Mouse (Mus musculus) retina, postnatal 7 days (tissue): ENCODE measurements around the gene Foxc1.

Experiments used
- DNase-seq: peaks from one replicate; pipeline ENCODE4 v3.0.0-alpha.2; 2012; ENCODE audit warnings: low read depth, low spot score

Foxc1 gene

DNA sequence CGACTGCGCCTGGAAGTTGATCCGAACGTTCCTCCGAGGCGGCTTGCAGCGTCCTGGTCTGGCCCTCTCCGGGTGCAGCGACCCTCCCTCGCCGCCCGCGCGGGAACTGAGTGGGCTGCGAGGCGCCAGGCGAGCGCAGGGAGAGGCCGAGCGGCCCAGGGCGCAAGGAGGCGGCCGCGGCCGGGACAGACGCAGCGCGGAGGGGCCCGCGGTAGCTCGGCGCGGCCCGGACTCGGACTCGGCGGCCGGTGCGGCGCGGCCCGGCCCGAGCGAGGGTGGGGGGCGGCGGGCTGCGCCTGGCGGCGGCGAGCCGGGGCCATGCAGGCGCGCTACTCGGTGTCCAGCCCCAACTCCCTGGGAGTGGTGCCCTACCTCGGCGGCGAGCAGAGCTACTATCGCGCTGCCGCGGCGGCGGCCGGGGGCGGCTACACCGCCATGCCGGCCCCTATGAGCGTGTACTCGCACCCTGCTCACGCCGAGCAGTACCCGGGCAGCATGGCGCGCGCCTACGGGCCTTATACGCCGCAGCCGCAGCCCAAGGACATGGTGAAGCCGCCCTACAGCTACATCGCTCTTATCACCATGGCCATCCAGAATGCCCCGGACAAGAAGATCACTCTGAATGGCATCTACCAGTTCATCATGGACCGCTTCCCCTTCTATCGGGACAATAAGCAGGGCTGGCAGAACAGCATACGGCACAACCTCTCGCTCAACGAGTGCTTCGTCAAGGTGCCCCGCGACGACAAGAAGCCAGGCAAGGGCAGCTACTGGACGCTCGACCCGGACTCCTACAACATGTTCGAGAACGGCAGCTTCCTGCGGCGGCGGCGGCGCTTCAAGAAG is 680 bp downstream of the Foxc1 start:
- no peak for DNase-seq

DNA sequence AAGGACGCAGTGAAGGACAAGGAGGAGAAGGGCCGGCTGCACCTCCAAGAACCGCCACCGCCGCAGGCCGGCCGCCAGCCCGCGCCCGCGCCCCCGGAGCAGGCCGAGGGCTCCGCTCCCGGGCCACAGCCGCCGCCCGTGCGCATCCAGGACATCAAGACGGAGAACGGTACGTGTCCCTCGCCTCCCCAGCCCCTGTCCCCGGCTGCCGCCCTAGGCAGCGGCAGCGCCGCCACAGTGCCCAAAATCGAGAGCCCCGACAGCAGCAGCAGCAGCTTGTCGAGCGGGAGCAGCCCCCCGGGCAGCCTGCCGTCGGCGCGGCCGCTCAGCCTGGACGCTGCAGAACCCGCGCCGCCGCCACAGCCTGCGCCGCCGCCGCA is 1.3 kb downstream of the Foxc1 start:
- no peak for DNase-seq

DNA sequence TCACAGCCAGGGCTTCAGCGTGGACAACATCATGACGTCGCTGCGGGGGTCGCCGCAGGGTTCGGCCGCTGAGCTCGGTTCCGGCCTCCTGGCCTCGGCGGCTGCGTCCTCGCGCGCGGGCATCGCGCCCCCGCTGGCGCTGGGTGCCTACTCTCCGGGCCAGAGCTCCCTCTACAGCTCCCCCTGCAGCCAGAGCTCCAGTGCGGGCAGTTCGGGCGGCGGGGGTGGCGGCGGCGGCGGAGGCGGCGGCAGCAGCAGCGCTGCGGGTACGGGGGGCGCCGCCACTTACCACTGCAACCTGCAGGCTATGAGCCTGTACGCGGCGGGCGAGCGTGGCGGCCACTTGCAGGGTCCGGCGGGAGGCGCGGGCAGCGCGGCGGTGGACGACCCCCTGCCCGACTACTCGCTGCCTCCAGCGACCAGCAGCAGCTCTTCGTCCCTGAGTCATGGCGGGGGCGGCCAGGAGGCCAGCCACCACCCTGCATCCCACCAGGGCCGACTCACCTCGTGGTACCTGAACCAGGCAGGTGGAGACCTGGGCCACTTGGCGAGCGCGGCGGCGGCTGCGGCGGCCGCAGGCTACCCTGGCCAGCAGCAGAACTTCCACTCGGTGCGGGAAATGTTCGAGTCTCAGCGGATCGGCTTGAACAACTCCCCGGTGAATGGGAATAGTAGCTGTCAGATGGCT is 1.8 kb downstream of the Foxc1 start:
- DNase-seq: no peak

DNA sequence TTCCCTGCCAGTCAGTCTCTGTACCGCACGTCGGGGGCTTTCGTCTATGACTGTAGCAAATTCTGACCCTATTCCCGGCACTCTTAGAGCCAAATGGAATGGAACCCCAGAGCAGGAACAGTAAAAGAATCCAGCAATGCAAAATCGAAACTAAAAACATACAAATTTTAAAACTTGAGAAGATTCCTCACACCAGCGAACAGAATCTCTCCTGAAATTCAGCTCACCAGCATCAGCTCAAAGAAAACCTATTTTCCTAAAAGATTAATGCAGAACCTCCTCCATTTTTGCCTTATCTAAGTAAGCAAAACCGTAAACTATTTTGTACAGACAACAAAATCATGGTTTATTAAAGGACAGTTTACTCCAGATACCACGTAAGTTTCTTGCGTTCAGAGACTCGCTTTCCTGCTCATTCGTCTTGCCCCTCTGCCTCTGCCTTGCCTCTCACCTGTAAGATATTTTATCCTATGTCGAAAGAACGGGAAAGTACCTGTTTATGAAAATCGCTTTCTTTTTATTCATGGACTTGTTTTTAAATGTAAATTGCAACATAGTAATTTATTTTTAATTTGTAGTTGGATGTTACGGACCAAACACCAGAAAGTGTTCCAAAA is 2.5 kb downstream of the Foxc1 start:
- DNase-seq: no peak

DNA sequence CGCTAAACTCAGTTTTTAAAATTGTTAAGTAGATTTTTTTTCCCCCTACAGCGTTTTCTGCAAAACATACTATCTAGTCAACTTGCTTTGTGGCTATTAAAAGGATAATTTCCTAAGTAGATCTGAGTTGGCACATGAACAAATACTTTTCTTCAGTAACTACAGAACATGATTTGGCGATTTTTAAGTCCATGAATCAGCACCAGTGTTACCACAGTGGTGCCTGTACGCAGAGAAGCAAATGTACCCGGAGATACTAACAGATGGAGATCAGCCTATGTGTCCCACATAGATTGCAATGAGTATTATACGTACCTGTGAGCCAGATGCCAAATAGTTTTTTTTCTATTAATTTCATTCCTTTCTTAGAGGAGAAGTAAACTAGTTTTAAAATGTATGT is 3.3 kb downstream of the Foxc1 start:
- no peak for DNase-seq

DNA sequence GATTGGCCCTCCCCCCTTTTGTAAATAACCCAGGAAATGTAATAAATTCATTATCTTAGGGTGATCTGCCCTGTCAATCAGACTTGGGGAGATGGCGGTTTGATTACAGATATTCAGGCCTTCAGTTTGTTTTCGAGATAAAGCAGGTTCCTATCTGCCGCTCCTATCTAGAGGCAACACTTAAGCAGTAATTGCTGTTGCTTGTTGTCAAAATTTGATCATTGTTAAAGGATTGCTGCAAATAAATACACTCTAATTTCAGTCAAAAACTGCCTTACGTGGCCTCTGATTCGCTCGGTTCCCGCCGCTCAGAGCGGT is 3.9 kb downstream of the Foxc1 start:
- DNase-seq: no peak

DNA sequence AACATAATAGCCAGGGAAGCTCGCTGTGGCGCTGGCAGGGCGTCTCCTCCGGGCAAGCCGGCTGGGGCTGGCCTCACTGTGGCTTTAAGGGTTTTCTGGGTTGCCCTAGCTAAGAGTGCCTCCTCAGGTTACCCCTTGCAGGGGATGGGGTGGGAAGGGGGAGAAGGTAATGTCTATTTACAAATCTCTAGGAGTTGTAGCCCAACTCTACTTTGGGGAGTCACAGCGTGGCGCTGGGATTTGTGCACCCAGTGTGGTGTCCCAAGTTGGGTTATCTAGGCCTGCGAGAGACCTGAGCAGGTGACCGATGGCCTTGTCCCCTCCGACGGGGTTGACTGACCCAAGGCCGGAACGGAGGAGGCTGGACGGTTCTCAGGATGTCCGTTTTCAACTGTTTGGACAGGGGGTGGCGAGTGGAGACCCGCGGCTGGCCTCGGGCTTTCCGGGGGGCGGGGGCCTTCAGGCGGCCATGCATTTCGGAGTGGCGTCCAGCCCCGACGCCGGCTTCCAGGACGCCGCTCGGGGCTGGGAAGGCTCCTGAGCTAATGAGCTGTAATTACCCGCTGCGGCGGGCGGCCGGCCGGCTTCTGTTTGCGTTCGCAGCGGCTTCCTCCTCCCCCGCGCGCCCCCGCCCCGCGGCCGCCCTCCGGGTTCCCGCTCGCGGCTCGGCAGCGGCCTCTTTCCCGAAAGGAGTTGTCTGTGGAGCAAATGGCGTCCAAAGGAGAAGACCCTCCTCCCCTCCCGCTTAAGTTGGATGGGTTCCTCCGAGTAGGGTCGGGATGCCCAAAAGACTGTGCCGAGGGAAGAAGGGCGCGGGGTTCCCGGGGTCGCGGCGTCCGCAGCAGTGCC is 4.5 kb downstream of the Foxc1 start:
- no peak for DNase-seq

DNA sequence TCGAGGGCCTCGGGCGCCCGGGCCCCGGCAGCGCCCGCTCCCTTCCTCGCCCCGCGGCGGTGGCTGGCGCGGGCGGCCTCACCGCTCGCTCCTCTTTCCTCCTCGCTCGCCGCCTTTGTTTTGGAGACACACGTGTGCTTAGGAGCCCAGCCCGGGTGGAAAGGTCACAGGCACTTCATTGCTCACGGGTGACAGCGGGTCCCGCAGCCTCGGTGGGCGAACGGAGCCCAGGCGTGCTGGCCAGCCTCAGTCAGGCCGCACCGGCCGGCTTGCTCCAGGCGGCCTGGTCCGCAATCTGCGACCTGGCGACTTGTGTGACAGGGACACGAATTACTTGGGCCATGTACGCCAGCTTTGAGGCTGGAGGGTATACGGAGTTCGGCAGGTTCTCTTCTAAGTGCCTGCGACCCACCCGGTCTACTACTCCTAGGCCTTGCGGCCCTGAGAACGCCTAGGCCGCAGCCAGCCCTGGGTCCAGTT is 5.1 kb downstream of the Foxc1 start:
- DNase-seq: no peak

DNA sequence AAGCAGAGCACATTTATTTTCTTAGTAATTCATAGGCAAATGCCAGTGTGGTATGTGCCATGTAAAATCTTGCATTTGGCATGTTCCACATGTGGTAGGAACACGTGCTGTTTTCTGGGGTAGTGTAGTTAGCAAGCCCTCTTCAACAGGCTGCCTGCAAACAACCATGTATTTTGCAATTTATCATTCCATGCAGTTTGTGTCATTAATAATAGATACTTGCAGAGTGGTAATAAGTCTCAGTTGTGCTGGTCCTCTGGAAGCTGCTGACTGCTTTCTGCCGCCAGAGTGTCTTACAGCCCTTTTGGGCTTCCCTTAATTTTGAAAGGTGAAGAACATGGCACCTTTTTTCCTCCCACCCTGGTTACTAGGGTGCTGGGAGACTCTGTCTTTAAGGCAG is 6.3 kb downstream of the Foxc1 start:
- DNase-seq: no peak

DNA sequence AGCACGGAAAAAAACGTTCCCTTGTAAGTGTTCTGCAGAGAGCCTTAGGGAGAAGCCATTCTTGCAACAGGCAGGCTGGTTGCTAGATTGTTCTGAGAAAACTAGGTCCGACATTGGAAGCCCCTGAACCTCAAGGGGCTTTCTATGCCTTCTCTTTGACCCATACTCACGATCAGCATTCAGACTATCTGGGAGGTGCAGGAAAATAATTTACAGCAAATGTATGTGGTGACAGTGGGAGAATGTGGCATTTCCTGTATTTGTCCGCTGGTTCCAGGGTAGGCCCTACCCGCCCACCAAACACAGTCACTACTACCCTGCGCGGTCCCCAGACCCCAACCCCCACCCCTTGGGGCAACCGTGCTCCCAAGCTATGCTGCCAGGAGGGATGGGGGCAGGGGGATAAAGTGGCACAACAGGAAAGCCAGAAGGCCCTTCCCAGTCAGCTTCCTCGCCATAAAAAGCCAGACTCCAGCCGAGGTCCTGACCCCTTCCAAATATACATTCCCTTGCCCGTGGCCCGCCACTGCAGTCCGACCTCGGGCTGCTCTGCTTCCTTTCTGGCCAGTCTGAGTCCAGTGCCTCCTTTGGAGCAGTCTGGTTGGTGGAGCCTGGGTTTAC is 9.1 kb downstream of the Foxc1 start:
- no peak for DNase-seq

DNA sequence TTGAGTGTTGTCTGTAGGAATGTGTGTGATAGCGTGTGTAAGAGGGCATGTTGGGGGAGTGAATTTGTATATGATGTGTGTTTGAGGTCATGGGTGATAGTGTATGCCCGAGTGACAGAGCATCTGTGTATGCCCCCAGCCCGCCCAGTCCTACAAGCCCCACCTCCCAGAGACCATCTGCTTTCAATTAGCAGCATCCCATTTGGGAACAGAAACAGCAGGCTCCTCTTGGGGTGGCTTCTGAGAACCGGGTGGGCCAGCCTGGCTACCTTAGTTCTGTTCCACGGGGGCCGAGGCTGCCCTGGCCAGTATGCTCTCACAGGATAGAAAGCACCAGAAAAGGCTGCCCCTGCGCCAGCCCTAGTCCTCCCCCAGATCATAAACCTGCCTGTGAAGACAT is 11.9 kb downstream of the Foxc1 start:
- DNase-seq: no peak

DNA sequence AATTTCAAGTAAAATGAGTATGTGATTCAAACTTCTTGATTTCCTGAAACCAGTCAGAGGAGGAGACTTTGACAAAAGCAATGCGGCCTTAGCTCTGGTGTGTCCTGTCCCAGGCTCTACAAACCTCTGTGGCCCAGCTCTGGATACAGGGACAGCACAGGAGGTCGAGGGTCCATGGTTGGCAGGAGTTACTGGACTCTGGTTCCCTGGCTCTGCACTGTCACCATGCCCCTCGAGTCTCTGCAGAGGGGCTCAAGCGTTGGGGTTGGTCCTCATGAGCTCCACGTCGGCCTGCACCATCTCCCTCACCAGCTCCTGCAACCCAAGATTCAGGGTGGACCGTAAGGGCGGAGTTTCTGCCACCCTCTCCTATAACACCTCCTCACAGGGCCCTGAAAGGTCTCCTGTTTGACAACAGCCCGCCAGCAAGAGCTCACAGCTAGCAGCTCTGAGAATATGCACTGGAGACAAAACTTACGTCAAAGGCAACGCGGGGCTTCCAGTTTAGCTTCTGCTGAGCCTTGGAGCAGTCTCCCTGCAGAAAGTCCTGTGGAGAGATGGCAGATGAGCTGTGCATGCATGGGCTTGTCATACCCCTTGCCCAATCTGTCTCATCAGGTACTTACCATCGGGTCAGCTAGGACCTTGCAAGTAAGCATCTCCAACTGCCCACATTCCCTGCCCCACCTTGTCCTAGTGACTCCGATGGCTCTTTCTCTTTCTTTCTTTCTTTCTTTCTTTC is 13.4 kb downstream of the Foxc1 start:
- DNase-seq: no peak

DNA sequence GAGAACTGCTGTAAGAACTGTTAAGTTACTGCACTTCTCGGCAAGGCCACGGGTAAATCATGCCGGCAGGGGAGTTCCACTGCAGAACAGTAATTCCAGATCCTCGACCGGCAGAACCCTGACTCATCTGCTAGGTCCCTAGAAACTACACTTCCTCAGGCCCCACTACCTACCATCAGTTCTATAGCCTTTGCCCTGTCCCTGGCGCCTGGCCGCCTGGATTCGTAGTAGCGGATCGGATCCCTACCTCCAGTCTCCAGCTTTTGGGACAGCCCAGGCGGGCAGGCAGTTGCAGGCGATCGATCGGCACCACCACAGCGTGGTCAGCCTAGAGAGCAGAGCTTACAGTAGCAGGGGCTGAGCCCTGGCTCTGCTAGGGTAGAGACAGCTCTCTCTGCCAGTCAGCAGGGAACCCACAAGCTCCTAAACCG is 14.2 kb downstream of the Foxc1 start:
- no peak for DNase-seq

DNA sequence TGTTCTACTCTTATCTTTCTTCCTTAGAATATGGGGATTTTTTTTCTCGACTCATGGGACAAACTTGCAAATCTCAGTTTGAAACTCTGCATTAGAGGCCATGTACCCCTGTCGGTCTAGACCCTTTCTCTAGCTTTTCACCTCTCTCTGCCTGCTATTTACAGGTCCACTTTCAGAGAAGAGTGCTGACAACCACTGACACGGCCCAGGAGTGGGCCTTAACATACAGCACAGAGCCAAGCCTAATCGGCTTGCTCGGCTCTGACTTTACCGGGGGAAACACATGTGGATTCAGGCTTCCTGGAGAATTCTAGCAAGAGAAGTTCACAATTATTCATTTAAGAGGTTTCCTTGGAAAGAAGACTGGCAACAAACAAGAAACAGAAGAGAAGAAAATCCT is 14.6 kb downstream of the Foxc1 start:
- no peak for DNase-seq

DNA sequence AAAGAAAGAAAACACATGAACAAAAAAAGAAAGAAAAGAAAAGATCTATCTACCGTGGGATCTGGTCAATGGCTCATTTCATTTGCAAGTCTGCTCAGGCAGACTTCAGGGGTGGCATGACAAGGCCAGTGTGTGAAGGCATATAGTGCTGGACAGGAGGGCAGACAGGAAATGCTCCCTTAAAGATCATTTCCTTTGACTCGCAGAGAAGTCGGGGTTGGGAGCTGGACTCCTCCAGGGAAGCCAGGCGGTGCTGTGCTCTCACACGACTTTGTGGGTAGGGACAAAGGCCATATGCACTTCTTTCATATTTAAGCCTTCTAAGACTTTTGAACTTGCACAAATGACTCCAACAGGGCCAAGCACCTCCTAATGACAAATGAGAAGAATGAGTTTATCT is 16.9 kb downstream of the Foxc1 start:
- DNase-seq: no peak

DNA sequence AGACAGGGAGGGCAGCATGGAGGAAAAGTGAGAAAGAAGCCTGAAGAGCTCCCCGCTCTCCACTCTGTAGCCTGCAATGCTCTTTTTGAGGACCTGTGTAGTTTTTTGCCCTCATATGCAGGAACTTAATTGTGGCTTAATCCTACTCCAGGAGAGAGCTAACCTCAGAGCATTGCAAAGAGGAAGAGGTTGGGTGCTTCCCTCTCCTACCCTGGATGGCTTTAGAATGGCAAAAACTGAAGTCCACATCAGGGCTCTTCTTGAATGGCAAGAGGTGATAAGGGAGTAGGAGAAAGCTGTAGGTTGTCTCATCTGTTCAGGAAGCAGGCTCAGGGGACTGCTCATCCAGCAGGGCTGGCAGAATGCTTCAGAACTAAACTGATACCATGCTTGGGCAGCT is 18.7 kb downstream of the Foxc1 start:
- DNase-seq: no peak

DNA sequence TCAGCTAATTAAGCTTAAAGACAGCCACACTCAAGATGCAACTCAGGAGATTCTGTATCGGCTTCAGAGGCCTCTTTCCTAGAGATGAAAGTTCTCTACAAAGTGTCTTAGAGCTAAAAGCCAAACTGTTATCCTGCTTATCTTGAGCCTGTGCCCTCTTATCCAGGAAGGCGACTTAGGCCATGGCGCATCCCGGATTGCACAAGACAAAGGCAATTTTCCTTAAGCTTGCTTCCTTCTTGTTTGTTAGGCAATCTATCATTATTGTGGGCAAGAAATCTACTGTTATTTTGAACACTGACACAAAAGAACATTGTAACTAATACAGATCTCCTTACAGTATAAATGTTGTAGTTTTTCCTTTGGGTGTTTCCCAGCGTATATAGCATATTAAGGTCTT is 20.7 kb downstream of the Foxc1 start:
- no peak for DNase-seq

DNA sequence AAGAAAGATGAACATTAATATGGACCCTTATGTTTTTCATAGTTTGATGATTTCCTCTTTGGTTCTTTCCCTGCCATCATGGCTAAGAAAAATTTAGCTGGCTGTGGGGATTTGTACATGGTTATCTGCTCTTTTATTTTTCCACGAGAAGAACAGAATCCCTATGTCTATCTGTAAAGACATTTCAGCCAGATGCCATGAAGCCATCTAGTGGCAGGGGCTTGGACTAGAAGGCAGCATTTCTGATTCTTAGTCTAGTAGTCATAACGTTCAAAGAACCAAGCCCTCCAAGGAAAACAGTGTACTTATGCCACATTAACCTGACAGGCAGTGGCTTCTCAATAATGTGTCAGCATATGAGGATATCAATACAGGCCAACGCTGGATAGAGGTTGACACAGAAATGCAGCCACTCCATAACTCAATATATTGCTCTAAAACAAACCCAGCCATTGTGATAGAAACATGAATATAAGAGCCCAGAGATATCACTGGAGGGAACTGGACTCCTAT is 21.4 kb downstream of the Foxc1 start:
- no peak for DNase-seq

DNA sequence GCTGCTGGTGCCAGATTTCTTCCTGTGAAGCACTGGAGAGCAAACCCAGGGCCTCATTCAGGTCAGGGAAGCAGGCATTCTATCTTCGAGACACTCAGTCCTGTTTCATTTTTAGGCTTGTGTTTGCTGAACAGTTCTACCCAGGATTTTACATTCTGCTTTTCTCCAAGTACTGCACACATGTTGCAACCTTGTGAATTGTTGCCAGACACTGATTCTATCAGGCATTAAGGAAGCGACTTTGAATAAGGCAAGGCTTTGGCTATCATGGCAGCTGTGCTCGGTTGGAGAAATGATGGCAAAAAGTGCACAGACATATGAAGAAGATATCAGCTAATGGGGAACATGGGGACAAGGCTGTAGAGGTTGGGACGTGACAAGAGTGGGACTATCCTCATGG is 22.0 kb downstream of the Foxc1 start:
- no peak for DNase-seq

DNA sequence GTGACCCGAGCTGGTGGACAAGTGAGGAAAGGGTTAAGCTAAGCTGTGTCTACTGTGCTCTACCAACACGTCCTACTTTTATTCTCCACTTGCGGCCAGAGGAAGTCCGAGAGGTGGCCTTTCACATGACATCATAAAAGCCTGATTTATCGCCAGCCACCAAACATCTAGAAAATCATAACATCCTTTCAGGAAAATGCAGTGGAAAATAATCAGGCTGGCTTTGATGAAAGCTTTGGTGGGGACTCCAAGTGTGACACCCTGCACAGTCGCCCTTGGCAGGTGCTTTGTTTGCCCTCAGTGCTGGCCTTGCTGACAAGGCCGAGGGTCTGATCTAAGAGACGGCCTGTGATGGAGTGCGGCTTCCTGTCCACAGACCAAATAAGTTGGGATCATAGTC is 23.9 kb downstream of the Foxc1 start:
- DNase-seq: no peak

DNA sequence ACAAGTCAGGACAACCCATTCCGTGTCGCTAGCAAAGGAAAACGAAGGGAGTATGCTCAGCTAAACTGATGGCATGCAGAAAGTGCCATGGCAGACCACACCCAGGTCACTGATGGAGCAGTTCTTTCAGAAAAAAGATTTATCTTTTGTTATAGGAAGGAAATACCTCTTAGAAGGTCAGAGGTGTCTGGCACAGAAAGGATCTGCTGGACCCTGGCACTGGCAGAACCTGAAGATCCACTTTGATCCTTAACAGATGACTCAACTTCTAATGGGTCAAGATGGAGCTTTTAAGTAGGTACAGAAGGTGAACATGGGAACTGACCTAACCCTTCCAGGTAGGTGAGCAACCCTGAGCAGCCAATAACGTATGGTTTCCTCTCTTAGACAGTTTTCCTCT is 29.4 kb downstream of the Foxc1 start:
- no peak for DNase-seq
